Mouse (Mus musculus) myocyte (in vitro differentiated cells): ENCODE measurements at regions not wholly inside any gene's neighbourhood (a gene's known extent, or its start where the extent isn't known, plus 50 kb on each side); places are given as distances from the start of the nearest gene placed in this dataset.

Experiments
- POLR2A ChIP-seq: IDR thresholded peaks from one replicate; pipeline ENCODE4 v1.6.1; 2011; ENCODE audit warnings: low read depth, mild to moderate bottlenecking, control low read depth, moderate library complexity; ENCODE audit not compliant: insufficient read length
- POLR2AphosphoS2 ChIP-seq: IDR thresholded peaks from one replicate; pipeline ENCODE4 v1.6.1; 2011; ENCODE audit warnings: low read depth, control low read depth; ENCODE audit not compliant: insufficient read length
- SRF ChIP-seq: IDR thresholded peaks from one replicate; pipeline ENCODE4 v1.6.1; 2011; ENCODE audit warnings: low read depth; ENCODE audit not compliant: control insufficient read depth, insufficient read length

GRCm38 (mm10) chr14:58543140-58543767 lies 472.9 kb downstream of the Fgf9 start:
- TF ChIP-seq POLR2AphosphoS2: no peak
- TF ChIP-seq SRF: no peak
- no peak for TF ChIP-seq POLR2A
